Mouse (Mus musculus): ENCODE measurements around the gene Prss3. TPM values are rescaled to one million over a fixed set of nuclear protein-coding genes. Genes with fewer than 3 reads are reported as not detected.
"Not testable (repeated sequence)": the region's sequence is repeated elsewhere in the genome, so short reads cannot be mapped to it uniquely, and the experiment has no call there.

Prss3 gene
- not detected for total RNA-seq (2021)

- DNase-seq; intact Hi-C loops (cut with DNase I): not testable (repeated sequence)
These were observed at the start of gene Prss3 for GRCm38 (mm10) chr6:41377578-41377977. TSS of gene Prss3 (minus strand) at chr6:41377678.

DNA sequence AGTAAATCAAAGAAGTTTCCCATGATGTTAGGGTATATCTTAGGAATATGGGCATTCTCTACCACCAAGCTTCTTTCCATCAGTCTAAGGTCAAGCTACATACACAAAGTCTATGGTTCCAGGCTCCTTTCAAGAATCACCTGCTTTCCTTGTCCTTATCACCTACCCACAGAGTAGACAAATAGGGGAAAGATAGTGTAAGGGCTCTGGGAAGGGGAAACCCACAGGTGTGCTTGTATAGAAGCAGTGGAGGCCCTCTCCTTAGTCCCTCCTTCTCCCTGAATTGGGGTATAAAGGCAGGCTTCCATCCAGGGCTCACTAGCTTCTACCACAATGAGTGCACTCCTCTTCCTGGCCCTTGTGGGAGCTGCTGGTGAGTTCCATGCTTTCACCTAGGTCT lies 14.6 kb upstream of the Prss3 start, which contains the start of gene Gm5771:
Gene Gm5771, plus strand, starts transcription at position 301 of the 400 bp plus-strand sequence.
- DNase-seq; intact Hi-C loops (cut with DNase I): not testable (repeated sequence)

DNA sequence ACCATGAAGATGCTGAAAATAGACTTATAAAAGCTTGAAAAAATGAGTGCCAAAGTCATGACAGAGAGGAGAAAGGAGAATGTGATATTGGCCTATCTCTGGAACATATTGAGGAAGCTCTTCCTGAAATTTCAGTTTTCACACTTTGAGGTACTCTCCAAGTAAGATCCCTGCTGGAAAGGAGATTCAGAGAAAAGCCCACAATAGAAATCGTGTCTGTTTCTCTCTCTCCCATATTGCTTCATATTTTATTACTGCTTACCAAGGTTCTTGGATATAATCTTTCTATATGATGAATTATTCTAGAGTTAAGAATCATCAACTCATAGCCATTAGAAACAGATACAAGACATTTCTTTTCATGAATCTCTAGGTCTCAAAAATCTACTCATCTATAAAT lies 14.2 kb upstream of the Prss3 start:
- intact Hi-C loops (cut with DNase I); DNase-seq: not testable (repeated sequence)

DNA sequence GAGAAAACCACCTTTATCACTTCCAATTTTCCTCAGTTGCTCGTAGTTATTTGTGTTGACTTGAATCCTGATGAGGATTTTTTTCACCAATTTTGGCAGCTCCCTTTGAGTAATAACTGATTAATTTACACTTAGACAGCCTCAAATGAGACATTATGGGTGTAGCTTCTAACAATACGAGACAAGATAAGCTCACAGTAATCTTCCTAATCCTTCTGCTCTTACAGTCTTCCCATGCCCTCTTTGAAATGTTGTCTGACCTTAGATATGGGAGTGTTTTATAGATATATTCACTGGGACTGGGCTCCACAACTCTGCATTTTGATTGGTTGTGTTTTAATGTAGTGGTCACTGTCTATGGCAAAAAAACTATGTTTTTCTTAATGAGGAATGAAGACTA lies 9.3 kb upstream of the Prss3 start:
- intact Hi-C loops (cut with DNase I), result no loop called here
- no peak for DNase-seq

DNA sequence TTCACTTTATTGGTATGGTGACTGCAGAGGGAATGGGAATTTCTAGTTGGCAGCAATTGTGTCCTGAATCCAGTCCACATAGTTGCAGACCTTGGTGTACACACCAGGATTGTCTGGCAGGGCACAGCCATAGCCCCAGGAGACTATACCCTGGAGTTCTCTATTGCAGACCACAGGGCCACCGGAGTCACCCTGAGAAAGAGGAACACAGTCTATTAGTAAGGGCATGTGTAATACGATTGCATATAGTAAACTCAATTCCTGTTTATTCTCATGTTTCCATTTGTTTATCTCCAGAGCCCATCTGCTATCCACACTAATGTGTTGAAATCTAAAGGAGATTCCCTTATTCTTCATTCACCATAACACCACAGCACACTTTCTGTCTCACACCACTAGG lies 3.7 kb downstream of the Prss3 start:
- intact Hi-C loops (cut with DNase I); DNase-seq: not testable (repeated sequence)

GRCm38 (mm10) chr6:41353932-41354331 lies 23.5 kb downstream of the Prss3 start, which contains the start of gene Try10:
TSS of gene Try10 (plus strand) at chr6:41354105.
- DNase-seq, result no peak
- intact Hi-C loops (cut with DNase I), result no loop called here

Other genes with a start within 250 kb of the Prss3 start
- not detected for gene Try4, start 75.4 kb downstream of the Prss3 start, total RNA-seq (2021)
- under 1 TPM in 1 of 2 experiments, not detected in 1; 0.46 TPM for gene Try5, start 60.8 kb downstream of the Prss3 start, total RNA-seq (2021)
- gene Try10, start 23.6 kb downstream of the Prss3 start, total RNA-seq (2021), result not detected
- gene Gm5771, start 14.7 kb upstream of the Prss3 start, total RNA-seq (2021), result not detected
- not detected for gene Gm10334, start 68.5 kb upstream of the Prss3 start, total RNA-seq (2021)
- gene Prss1, start 81.3 kb upstream of the Prss3 start, total RNA-seq (2021), result not detected
- gene Prss2, start 144.1 kb upstream of the Prss3 start, total RNA-seq (2021), result not detected
- gene Ephb6, start 227.8 kb upstream of the Prss3 start, total RNA-seq (2021), result 100 to 1,000 TPM; 165 to 178 TPM

Measured in left cerebral cortex, postnatal 4 days (tissue).